Mouse (Mus musculus) limb, embryonic 14.5 days (tissue): ENCODE results near the gene Scd2. TPM values are rescaled to one million over a fixed set of nuclear protein-coding genes. Genes with fewer than 3 reads are reported as not detected.

Source experiments
- ATAC-seq: fragments of 200-750 bp; cut with Nextera tagmentation; 2 replicates; pipeline ENCODE4 v1.8.0; 2017; ENCODE audit warnings: low read depth, moderate number of reproducible peaks, moderate TSS enrichment; ENCODE audit not compliant: low FRiP score
- DNase-seq: peaks from one replicate; pipeline ENCODE4 v3.0.0-alpha.2; 2015; ENCODE audit warnings: low spot score
- H3K27ac ChIP-seq: fragments of 300-500 bp; sonication (generic); replicated peaks from 2 replicates; pipeline ENCODE4 v1.5.1; 2014; ENCODE audit warnings: low read depth, mild to moderate bottlenecking, low read length, moderate library complexity, mixed read lengths
- H3K27me3 ChIP-seq: fragments of 300-500 bp; sonication (generic); 2 replicates; pipeline ENCODE4 v1.6.1; 2014; ENCODE audit warnings: low read length, mixed read lengths; ENCODE audit not compliant: control insufficient read depth, insufficient read depth
- H3K36me3 ChIP-seq: fragments of 300-500 bp; sonication (generic); 2 replicates; pipeline ENCODE4 v1.6.1; 2014; ENCODE audit warnings: mild to moderate bottlenecking, low read length, moderate library complexity, mixed read lengths; ENCODE audit not compliant: control insufficient read depth, insufficient read depth
- H3K4me1 ChIP-seq: fragments of 300-500 bp; sonication (generic); 2 replicates; pipeline ENCODE4 v1.6.1; 2014; ENCODE audit warnings: antibody characterized with exemption, low read length, mixed read lengths; ENCODE audit not compliant: control insufficient read depth, insufficient read depth
- H3K4me2 ChIP-seq: fragments of 300-500 bp; sonication (generic); replicated peaks from 2 replicates; pipeline ENCODE4 v1.6.1; 2014; ENCODE audit warnings: low read depth, mild to moderate bottlenecking, low read length, moderate library complexity; ENCODE audit not compliant: severe bottlenecking
- H3K4me3 ChIP-seq: fragments of 300-500 bp; sonication (generic); replicated peaks from 2 replicates; pipeline ENCODE4 v1.5.1; 2014; ENCODE audit warnings: low read length
- H3K9ac ChIP-seq: fragments of 300-500 bp; sonication (generic); 2 replicates; pipeline ENCODE4 v1.6.1; 2014; ENCODE audit warnings: mild to moderate bottlenecking, low read depth, low read length, moderate library complexity; ENCODE audit not compliant: severe bottlenecking
- H3K9me3 ChIP-seq: fragments of 300-500 bp; sonication (generic); 2 replicates; pipeline ENCODE4 v1.6.1; 2016; ENCODE audit warnings: low read length; ENCODE audit not compliant: control insufficient read depth
- POLR2A ChIP-seq: fragments of 200-500 bp; IDR thresholded peaks from 2 replicates; pipeline ENCODE4 v1.8.0; 2012; ENCODE audit warnings: inconsistent platforms, mild to moderate bottlenecking, moderate library complexity, borderline replicate concordance; ENCODE audit not compliant: insufficient read depth, insufficient read length; ENCODE audit errors: extremely low read depth
- WGBS: fragments of 180-500 bp; shearing (Covaris S2); extraction: QIAGEN DNeasy Blood & Tissue Kit; methylation state at CpG from one replicate; pipeline ENCODE4 v1.1.7; 2014; 5-methylcytosine and 5-hydroxymethylcytosine counted together
- polyA plus RNA-seq, 2 experiments: library from polyadenylated mRNA; depleted of rRNA in 1 of 2; stranded (reverse) in 1 of 2; unstranded in 1 of 2; fragments of >200 nt; fragmentation: Nextera tagmentation in 1 of 2; extraction: Ambion mirVana in 1 of 2; gene quantifications; 2 replicates each; pipeline versions ENCODE4 v1.2.1 to v1.2.3; 2012 to 2014

Scd2 gene
- polyA plus RNA-seq, 2 experiments, result 218 to 274 TPM

DNA sequence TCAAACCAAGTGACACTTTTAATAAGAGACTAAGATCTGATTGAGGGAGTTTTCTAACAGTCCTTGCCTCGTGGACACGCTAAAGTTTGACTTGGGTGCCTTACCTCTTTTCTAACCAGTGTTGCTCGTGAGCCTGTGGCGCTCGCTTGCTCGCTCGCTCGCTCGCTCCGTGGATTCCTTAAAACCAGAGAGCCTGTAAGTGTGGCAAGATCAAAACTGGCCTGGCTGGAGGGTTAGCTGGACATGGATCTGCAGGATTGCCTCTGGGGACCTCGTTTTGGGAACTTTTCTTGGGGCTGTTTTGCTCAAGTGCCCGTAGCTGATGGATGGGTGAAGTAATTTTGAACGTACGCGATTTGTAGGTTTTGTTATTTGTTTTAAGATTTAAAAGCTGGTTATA lies 12.2 kb downstream of the Scd2 start:
- 86% methylated on average over 15 of the region's 15 CpGs for WGBS

DNA sequence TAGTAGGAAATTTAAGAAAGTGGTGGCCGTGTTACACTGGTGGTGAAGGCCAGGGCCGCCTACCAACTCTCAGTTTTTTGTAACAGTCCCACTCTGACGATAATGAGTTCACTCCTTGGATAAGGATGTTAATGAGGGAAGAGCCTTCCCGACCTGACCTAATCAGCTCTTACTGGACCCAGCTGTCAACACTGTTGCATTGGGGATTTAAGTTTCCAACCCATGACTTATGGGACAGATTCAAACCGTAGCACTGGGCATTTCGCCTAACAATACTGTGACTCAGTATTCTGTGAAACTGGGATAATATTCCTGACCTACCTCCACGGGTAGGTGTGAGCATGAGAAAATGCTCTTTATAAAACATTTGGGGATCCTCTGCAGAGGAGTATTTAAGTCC lies 12.7 kb downstream of the Scd2 start:
- TF ChIP-seq POLR2A, result no peak
- H3K27ac ChIP-seq, result no peak overlapping the region
- H3K4me2 ChIP-seq, result no peak overlapping the region
- 79% methylated on average over 7 of the region's 7 CpGs for WGBS
- peaks cover 6% of the 10 kb centered on the region; the same call in 1 of the 2 replicates for H3K4me1 ChIP-seq
- no peaks in the 10 kb centered on the region for H3K27me3 ChIP-seq
- DNase-seq (no peak), ATAC-seq (no peak)
- H3K4me3 ChIP-seq, result no peak overlapping the region
- H3K9me3 ChIP-seq, result no peaks in the 10 kb centered on the region
- no peak overlapping the region for H3K9ac ChIP-seq
- H3K36me3 ChIP-seq, result peaks cover 81% of the 10 kb centered on the region

More for the DNA sequence above, 12.2 kb downstream of the Scd2 start:
- Histone ChIP-seq H3K36me3 (peaks cover 86% of the 10 kb centered on the region), H3K27me3 (no peaks in the 10 kb centered on the region), H3K4me1 (peaks cover 10% of the 10 kb centered on the region; the same call in 1 of the 2 replicates), H3K4me2 (no peak overlapping the region), H3K4me3 (no peak overlapping the region), H3K9ac (no peak overlapping the region), H3K9me3 (no peaks in the 10 kb centered on the region), H3K27ac (no peak overlapping the region)
- DNase-seq (no peak), ATAC-seq (no peak)
- TF ChIP-seq POLR2A, result no peak

DNA sequence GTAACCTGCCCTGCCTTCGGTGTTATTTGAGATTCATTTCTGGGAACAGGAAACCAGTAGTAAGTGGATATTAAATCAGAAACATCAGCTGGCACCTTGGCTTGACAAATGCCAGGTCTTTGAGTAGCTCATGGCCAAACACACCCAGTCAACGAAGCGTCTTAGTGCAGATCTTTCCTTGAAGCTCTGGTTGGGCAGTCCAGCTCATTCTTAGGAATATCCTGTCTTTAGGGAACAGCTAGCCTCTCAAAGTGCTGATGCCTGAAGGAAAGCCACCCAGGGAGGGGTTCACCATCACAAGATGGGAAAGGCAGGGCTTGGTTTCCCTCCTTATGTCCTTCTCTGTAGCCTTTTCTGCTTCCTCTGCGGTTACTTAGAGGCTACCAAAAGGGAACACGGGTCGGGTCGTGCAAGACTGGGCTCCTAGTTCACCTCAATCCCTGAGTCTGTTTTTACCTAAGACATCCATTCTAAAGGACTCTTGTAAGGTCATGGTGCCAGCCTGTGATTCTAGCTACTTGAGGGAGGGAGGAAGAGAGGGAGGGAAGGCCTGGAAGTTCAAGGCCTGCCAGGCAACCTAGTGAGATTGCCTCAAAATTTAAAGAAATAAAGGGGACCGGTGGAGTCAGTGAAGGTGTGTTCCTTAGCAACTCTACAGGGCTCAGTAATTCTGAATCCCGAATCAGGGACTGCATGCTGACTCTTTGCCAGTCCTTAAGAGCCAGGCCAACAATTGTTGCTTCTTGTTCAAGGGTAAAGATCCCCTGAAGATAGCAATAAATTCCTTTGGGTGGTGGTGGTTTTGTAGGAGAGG lies 13.8 kb downstream of the Scd2 start:
- Histone ChIP-seq H3K36me3 (peaks cover 70% of the 10 kb centered on the region), H3K4me3 (no peak overlapping the region), H3K9ac (no peak overlapping the region), H3K27ac (no peak overlapping the region), H3K9me3 (no peaks in the 10 kb centered on the region), H3K4me2 (no peak overlapping the region), H3K4me1 (peaks cover 3% of the 10 kb centered on the region; the same call in 1 of the 2 replicates), H3K27me3 (no peaks in the 10 kb centered on the region)
- 82% methylated on average over 9 of the region's 9 CpGs for WGBS
- ATAC-seq (no peak), DNase-seq (no peak)
- no peak for TF ChIP-seq POLR2A

DNA sequence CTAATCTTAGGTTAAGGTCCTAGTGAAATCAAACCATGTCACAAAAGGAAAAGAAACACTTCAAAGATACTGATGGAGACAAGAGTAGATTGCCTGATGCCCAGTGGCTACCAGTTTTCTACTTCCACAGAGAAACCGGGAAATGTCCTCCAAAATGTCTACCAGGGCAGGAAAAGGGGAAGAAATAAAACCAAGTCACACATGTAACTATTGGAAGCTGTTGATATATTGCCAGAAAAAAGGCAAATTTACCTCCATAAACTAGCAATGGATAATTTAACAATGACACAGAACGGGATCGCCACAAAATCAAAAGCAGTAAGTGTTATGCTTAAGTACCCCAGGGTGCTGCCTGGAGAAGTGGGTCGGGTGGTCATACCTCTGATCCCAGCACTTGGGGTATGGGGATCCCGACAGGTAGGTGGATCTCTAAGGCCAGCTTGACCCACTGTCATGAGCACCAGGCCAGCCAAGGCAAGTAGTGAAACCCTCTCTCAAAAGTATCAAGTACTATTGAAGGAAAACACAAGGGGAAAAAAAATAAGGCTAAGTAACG lies 14.5 kb downstream of the Scd2 start:
- H3K27ac ChIP-seq, result no peak overlapping the region
- WGBS, result 80% methylated on average over 6 of the region's 6 CpGs
- H3K4me3 ChIP-seq, result no peak overlapping the region
- no peaks in the 10 kb centered on the region for H3K9me3 ChIP-seq
- no peaks in the 10 kb centered on the region for H3K27me3 ChIP-seq
- ATAC-seq (no peak), DNase-seq (no peak)
- no peaks in the 10 kb centered on the region for H3K4me1 ChIP-seq
- H3K36me3 ChIP-seq, result peaks cover 63% of the 10 kb centered on the region
- TF ChIP-seq POLR2A, result no peak
- no peak overlapping the region for H3K9ac ChIP-seq
- no peak overlapping the region for H3K4me2 ChIP-seq

DNA sequence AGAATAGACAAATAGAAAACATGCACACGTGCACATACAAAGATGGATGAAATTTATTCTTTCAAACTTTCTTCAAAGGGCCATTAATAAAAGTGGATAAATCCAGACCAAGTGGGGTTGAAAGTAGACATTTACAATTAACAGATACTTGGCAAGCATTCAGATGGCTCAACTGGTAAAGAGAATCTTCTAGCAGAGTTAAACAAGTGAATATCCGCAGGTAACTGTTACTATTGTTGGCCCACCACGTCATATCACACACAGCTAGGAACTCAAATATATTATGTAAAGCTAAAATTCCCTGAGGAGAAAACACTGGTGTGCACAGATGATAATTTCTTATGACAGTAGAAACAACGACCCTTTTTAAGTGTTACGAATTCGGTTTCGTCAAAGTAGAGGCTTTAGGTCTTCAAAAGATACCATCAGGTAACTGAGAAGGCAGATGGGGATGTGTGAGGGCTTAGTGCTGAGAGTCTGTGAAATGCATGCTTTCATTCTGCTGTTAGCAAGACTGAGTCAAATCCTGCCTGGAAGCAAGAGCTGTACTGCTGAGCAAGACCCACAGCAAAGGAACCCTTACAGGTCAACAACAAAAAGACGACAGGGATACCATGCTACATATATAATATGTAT lies 15.3 kb downstream of the Scd2 start:
- no peak for TF ChIP-seq POLR2A
- no peak for DNase-seq

More for the DNA sequence above, 15.3 kb downstream of the Scd2 start:
- H3K4me3 ChIP-seq, result no peak overlapping the region
- no peak overlapping the region for H3K4me2 ChIP-seq
- H3K27me3 ChIP-seq, result no peaks in the 10 kb centered on the region
- H3K9ac ChIP-seq, result no peak overlapping the region
- H3K9me3 ChIP-seq, result no peaks in the 10 kb centered on the region
- no peak overlapping the region for H3K27ac ChIP-seq
- ATAC-seq, result no peak
- 87% methylated on average over 8 of the region's 8 CpGs for WGBS
- H3K4me1 ChIP-seq, result peaks cover under 1% of the 10 kb centered on the region; the same call in 1 of the 2 replicates
- H3K36me3 ChIP-seq, result peaks cover 56% of the 10 kb centered on the region
